Mouse (Mus musculus) heart, embryonic 16.5 days (tissue): ENCODE measurements around the gene Ak3. TPM values are rescaled to one million over a fixed set of nuclear protein-coding genes. Genes with fewer than 3 reads are reported as not detected.

Source experiments
- ATAC-seq: fragments of 200-750 bp; cut with Nextera tagmentation; replicated peaks from 2 replicates; pipeline ENCODE4 v1.8.0; 2017; ENCODE audit warnings: moderate number of reproducible peaks; ENCODE audit not compliant: insufficient read depth, low FRiP score; ENCODE audit errors: extremely low read depth
- H3K27ac ChIP-seq: fragments of 300-500 bp; sonication (generic); 2 replicates; pipeline ENCODE4 v1.5.1; 2014; ENCODE audit warnings: mild to moderate bottlenecking, low read length, control low read depth, moderate library complexity
- H3K27me3 ChIP-seq: fragments of 300-500 bp; sonication (generic); 2 replicates; pipeline ENCODE4 v1.6.1; 2014; ENCODE audit warnings: low read length, mixed read lengths; ENCODE audit not compliant: control insufficient read depth, insufficient read depth
- H3K36me3 ChIP-seq: fragments of 300-500 bp; sonication (generic); 2 replicates; pipeline ENCODE4 v1.6.1; 2014; ENCODE audit not compliant: control insufficient read depth, insufficient read depth
- H3K4me1 ChIP-seq: fragments of 300-500 bp; sonication (generic); 2 replicates; pipeline ENCODE4 v1.6.1; 2014; ENCODE audit warnings: low read length, mixed read lengths; ENCODE audit not compliant: control insufficient read depth, insufficient read depth
- H3K4me2 ChIP-seq: fragments of 300-500 bp; sonication (generic); 2 replicates; pipeline ENCODE4 v1.6.1; 2014; ENCODE audit warnings: low read depth, mild to moderate bottlenecking, control low read depth, low read length
- H3K4me3 ChIP-seq: fragments of 300-500 bp; sonication (generic); 2 replicates; pipeline ENCODE4 v1.5.1; 2014; ENCODE audit warnings: mild to moderate bottlenecking, control low read depth, low read length
- H3K9ac ChIP-seq: fragments of 300-500 bp; sonication (generic); 2 replicates; pipeline ENCODE4 v1.6.1; 2014; ENCODE audit warnings: low read length, control low read depth
- H3K9me3 ChIP-seq: fragments of 300-500 bp; sonication (generic); replicated peaks from 2 replicates; pipeline ENCODE4 v1.6.1; 2016; ENCODE audit warnings: low read length; ENCODE audit not compliant: control insufficient read depth
- WGBS: fragments of 180-500 bp; shearing (Covaris S2); extraction: QIAGEN DNeasy Blood & Tissue Kit; methylation state at CpG from one replicate; pipeline ENCODE4 v1.1.7; 2014; 5-methylcytosine and 5-hydroxymethylcytosine counted together
- polyA plus RNA-seq: library from polyadenylated mRNA; unstranded; fragments of >200 nt; fragmentation: Nextera tagmentation; extraction: Ambion mirVana; gene quantifications from 2 replicates; pipeline ENCODE4 v1.2.1, GENCODE M21; 2015

The Ak3 gene
- polyA plus RNA-seq, 1 experiment from 2014 or later: 98.6 TPM

DNA sequence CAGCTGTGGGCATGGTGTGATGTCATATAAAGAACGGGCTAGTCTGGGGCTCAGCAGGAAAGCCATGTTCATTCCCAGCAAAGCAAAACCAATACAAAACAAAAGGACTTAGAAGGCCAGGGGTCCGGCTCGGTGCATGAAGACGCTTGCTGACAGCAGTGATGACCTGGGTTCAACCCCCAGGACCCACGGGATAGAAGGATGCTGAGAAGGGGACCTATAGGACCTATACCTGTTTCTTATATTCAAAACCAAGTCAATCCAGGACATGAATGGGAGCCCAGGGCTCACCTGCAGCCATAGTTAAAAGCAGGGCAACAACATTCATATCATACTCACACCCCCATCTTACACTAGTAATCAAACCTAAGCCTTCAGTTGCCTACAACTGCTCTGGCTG lies 15.2 kb upstream of the Ak3 start:
- Histone ChIP-seq H3K36me3 (no peaks in the 10 kb centered on the region), H3K4me3 (no peak overlapping the region), H3K4me1 (peaks cover 11% of the 10 kb centered on the region), H3K9ac (no peak overlapping the region), H3K9me3 (no peaks in the 10 kb centered on the region), H3K27ac (no peak overlapping the region), H3K27me3 (no peaks in the 10 kb centered on the region), H3K4me2 (no peak overlapping the region)
- WGBS: 78% methylated on average over 5 of the region's 5 CpGs
- ATAC-seq: no peak

DNA sequence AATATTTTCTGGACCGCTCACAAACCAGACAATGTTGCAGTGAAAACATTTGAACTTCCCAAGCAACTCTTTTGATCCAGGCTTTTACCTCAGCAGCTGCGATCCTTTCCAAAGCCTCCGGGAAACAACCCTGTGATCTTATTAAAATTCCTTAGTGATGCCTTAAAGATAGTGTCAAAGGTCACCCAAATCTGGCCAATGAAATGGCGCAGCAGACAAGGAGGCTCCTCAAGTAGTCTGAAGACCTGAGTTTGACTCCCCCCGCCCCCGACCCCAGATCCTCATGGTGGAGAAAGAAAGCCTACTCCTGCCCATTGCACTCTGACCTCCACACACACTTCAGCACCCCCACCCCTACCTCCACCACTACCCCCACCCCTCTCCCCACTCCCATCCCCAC lies 12.5 kb upstream of the Ak3 start:
- no peak overlapping the region for H3K4me3 ChIP-seq
- no peak overlapping the region for H3K9ac ChIP-seq
- no peak overlapping the region for H3K4me2 ChIP-seq
- no peaks in the 10 kb centered on the region for H3K9me3 ChIP-seq
- 52% methylated on average over 6 of the region's 6 CpGs for WGBS
- H3K27ac ChIP-seq: no peak overlapping the region
- no peaks in the 10 kb centered on the region for H3K36me3 ChIP-seq
- ATAC-seq: no peak
- peaks cover 6% of the 10 kb centered on the region; the same call in 1 of the 2 replicates for H3K4me1 ChIP-seq
- H3K27me3 ChIP-seq: no peaks in the 10 kb centered on the region

DNA sequence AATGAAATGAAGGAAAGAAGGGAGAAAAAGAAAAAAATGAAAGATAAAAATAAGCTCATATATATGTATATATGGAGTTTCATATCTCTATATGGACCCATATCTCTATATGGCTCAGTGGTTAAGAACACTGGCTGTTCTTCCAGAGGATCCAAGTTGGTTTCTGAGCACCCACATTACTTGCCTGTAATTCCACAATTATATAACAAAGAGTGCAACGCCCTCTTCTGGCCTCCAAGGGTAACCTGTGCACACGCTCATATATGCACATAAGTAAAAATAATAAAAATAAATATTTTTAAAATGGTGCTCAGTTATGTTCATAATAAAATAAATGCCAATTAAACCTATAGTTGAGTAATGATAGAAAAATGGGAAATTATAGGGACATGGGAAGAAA lies 11.9 kb upstream of the Ak3 start:
- H3K36me3 ChIP-seq: no peaks in the 10 kb centered on the region
- H3K9ac ChIP-seq: no peak overlapping the region
- no peaks in the 10 kb centered on the region for H3K9me3 ChIP-seq
- H3K4me1 ChIP-seq: peaks cover 6% of the 10 kb centered on the region; the same call in 1 of the 2 replicates
- WGBS: 77% methylated on average over 2 of the region's 2 CpGs
- H3K4me3 ChIP-seq: no peak overlapping the region
- H3K4me2 ChIP-seq: no peak overlapping the region
- H3K27me3 ChIP-seq: no peaks in the 10 kb centered on the region
- no peak overlapping the region for H3K27ac ChIP-seq
- ATAC-seq: no peak

DNA sequence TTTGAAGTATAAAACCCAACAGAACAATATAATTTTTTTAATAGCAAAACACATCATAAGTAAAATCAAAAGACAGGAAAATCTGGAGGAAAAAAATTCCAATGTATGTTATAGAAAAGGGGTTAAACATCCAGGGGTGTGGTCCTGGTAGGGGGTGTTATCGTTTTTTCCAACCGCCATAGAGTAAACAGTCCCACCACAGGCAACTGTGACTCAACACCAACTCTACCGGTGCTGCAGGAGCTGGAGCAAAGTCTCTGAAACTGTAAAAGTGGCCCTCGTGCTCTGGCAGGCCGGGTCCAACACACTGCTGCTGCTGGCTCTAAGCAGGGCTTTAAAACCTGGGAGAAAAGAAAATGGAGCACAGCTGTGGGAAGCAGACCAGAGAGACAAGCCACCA lies 11.0 kb upstream of the Ak3 start:
- no peak overlapping the region for H3K4me2 ChIP-seq
- WGBS: 79% methylated on average over 5 of the region's 5 CpGs
- no peaks in the 10 kb centered on the region for H3K9me3 ChIP-seq
- H3K27ac ChIP-seq: no peak overlapping the region
- no peak overlapping the region for H3K9ac ChIP-seq
- no peaks in the 10 kb centered on the region for H3K27me3 ChIP-seq
- ATAC-seq: no peak
- H3K36me3 ChIP-seq: no peaks in the 10 kb centered on the region
- no peaks in the 10 kb centered on the region for H3K4me1 ChIP-seq
- H3K4me3 ChIP-seq: no peak overlapping the region

DNA sequence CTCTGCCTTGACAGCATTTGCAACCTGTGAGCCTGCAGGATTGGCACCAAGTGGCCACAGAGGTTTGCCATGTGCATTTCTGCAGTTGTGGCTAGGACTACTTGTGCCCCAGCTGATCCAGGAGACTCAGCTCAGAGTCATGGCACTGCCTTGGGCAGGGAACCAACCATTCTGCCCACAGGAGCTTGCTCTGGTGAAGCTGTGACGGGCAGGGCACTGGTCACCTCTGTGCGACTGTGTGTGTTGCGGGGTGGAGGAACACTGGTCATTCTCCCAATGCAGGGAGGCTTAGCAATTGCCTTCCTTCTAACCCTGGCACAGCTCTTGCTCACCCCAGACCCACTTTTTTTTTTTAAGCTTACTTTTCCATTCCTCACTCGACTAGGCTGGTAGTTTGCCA lies 7.7 kb upstream of the Ak3 start:
- H3K27me3 ChIP-seq: no peaks in the 10 kb centered on the region
- no peaks in the 10 kb centered on the region for H3K36me3 ChIP-seq
- no peak for ATAC-seq
- H3K4me1 ChIP-seq: no peaks in the 10 kb centered on the region
- 81% methylated on average over 4 of the region's 4 CpGs for WGBS
- no peaks in the 10 kb centered on the region for H3K9me3 ChIP-seq
- H3K4me3 ChIP-seq: no peak overlapping the region
- H3K27ac ChIP-seq: no peak overlapping the region
- no peak overlapping the region for H3K9ac ChIP-seq
- no peak overlapping the region for H3K4me2 ChIP-seq

DNA sequence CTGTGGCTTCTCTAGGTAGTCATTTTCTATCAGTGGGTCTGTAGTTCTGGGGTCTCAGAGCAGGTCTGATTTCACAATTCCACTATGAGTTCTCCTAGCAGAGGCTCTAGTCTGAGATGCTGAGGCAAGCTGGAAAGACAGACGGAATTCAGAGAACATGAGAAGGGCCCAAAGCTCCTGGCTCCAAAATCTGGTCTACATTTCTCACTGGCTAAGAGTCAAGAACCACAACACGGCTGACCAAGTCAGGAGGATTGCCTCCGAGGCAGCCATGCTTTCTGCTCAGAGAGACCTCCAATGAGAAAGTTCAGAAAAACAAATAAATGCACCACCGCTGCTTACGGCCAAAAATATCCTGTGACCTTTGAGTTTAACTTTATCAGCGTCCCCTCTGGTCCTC lies 6.8 kb upstream of the Ak3 start:
- no peaks in the 10 kb centered on the region for H3K27me3 ChIP-seq
- no peaks in the 10 kb centered on the region for H3K4me1 ChIP-seq
- WGBS: 76% methylated on average over 6 of the region's 6 CpGs
- no peak overlapping the region for H3K27ac ChIP-seq
- H3K4me2 ChIP-seq: no peak overlapping the region
- H3K4me3 ChIP-seq: no peak overlapping the region
- no peaks in the 10 kb centered on the region for H3K36me3 ChIP-seq
- H3K9me3 ChIP-seq: no peaks in the 10 kb centered on the region
- ATAC-seq: no peak
- no peak overlapping the region for H3K9ac ChIP-seq

DNA sequence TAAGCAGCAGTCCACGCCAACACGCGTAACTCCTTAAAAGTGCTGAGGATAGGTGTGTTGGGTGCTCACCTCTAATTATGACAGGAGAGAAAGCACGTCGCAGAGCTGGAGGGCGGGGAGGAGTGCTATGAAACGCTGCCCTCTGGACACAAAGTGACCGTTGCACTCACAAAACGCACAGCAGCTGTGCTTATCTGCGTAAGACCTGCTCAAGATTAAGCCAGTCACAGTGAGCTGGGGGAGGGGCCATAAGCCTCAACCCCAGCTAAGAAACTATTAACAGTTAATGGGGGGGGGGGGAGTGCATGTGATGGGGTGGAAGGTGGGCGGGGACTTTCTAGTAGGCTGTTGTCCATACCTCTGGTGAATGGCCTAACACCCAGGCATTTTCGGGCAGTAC lies 5.0 kb upstream of the Ak3 start:
- H3K4me2 ChIP-seq: no peak overlapping the region
- no peaks in the 10 kb centered on the region for H3K27me3 ChIP-seq
- no peak overlapping the region for H3K27ac ChIP-seq
- H3K9ac ChIP-seq: no peak overlapping the region
- peaks cover 2% of the 10 kb centered on the region; the same call in 1 of the 2 replicates for H3K4me1 ChIP-seq
- no peaks in the 10 kb centered on the region for H3K9me3 ChIP-seq
- H3K4me3 ChIP-seq: no peak overlapping the region
- H3K36me3 ChIP-seq: no peaks in the 10 kb centered on the region
- 77% methylated on average over 12 of the region's 12 CpGs for WGBS
- ATAC-seq: no peak

DNA sequence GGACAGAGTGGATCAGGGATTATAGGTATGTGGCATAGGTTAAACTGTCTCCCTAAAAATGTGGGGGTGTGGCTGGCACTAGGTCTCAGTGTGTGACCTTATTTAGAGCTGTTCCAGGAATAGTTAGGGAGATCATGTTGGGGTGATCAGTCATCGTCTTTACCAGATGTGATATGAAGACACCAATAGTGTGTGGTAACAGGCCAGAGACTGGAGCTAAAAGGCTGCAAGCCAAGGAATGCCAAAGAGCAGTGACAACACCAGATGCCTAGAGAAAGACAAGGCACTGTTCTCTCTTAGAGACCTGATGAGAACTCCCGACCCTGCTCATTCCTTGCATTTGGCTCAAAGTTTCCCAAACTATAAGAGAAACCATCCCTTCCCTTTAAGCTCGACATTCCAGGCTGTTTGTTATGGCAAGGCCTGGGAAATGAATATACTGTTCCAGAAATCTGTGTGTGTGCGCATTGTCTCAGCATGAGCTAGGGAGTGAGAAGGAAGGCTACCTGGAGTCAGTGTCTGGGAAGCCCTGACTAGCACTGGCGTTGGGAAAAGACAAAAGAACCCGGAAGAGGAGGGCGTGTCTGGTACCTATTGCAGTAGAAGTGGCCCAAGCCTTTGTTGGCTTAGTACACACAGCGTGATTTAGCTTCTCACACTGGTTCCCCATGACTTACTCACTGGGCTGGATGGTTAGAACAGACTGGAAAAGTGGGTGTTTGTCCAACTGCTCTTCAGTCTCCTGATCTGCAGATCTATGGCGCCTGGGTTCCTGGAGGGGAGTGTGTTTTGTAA lies 2.6 kb upstream of the Ak3 start:
- WGBS: 71% methylated on average over 9 of the region's 9 CpGs
- ATAC-seq: no peak

DNA sequence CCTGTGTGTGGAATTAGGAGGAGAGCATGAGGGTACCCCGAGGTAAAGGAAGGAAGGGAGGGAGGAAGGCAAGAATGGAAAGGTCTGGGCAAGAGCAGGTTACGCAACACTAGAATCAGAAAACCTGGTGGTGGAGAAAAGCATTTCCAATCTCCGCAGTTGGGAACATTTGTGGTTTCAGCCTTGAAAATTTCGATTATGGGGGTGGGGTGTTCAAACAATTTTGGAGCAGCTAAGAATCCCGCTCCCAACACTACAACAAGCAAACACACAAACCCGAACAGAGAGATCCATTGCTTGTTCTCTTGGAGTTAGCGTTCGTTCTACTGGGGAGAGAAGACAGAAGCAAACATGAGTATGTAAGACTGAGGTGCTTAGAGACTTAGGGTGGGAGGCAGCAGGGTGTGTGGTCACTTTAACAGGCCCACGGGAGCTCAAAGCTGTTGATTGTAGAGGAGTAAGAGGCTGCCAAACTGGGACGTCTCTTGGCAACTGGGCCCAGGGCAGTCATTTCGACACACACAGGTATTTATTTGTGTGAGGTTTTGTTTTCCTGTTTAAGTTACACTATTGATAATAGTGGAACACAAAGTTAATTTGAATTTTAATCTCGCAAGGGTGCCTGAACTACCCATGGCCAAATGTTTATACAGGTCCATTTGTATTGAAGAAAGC lies 1.8 kb upstream of the Ak3 start:
- Histone ChIP-seq H3K27ac (no peak overlapping the region), H3K9ac (no peak overlapping the region), H3K4me2 (no peak overlapping the region), H3K4me1 (peaks cover 17% of the 10 kb centered on the region), H3K4me3 (no peak overlapping the region), H3K36me3 (no peaks in the 10 kb centered on the region), H3K9me3 (no peaks in the 10 kb centered on the region), H3K27me3 (no peaks in the 10 kb centered on the region)
- ATAC-seq: no peak
- 73% methylated on average over 12 of the region's 12 CpGs for WGBS

More for the DNA sequence above, 2.6 kb upstream of the Ak3 start:
- no peak overlapping the region for H3K4me3 ChIP-seq
- no peaks in the 10 kb centered on the region for H3K9me3 ChIP-seq
- H3K9ac ChIP-seq: no peak overlapping the region
- no peaks in the 10 kb centered on the region for H3K36me3 ChIP-seq
- H3K4me1 ChIP-seq: peaks cover 16% of the 10 kb centered on the region
- no peak overlapping the region for H3K27ac ChIP-seq
- no peaks in the 10 kb centered on the region for H3K27me3 ChIP-seq
- H3K4me2 ChIP-seq: no peak overlapping the region
